Mouse (Mus musculus) lung, postnatal 14 days (tissue): ENCODE results near the gene Cops6.
A peak's percentile ranks its signal among the peaks of the same experiment; 100 is the strongest.

ENCODE experiments used
- DNase-seq: peaks from one replicate; pipeline ENCODE4 v3.0.0; 2021

Cops6 gene

GRCm38 (mm10) chr5:138160842-138161665, at the start of gene Cops6:
Cops6 (plus strand) TSS chr5:138161071.
- peak; percentile 95 for DNase-seq

GRCm38 (mm10) chr5:138116255-138117198, 44.3 kb upstream of the Cops6 start, which contains the start of gene Zscan21:
Zscan21 (plus strand) TSS chr5:138116903.
- peak; percentile 90 for DNase-seq

GRCm38 (mm10) chr5:138117199-138118015, 43.5 kb upstream of the Cops6 start:
- no peak for DNase-seq

GRCm38 (mm10) chr5:138118041-138118440, 42.8 kb upstream of the Cops6 start:
- DNase-seq = no peak

DNA sequence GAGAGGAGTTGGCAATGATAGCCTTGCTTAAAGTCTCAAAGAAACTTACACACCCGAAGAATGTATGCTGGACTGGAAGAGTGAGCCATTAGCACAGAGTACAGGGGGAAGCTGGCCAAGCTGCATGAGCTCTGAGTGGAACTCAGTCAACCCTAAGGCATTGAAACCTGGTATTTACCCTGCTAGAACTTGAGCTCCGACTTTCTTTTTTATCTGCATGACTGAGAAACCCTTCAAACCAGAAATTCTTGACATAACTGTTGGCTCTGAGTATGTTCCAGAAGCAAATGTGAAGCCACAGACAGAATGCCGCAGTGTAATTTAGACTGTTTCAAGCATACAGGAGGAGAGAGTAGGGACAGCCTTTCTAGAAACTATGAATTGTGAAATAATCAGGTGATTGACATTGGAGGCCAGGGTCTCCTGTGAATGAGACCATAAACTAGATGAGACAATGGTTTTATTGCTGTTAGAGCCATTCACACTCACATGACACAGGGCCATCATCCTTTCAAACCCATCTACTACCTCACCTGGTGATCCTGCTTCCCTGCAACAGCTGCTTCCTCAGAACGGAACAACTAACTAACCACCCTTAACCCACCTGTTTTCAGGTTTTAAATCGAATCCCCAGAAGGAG, 28.3 kb upstream of the Cops6 start:
- DNase-seq = no peak

DNA sequence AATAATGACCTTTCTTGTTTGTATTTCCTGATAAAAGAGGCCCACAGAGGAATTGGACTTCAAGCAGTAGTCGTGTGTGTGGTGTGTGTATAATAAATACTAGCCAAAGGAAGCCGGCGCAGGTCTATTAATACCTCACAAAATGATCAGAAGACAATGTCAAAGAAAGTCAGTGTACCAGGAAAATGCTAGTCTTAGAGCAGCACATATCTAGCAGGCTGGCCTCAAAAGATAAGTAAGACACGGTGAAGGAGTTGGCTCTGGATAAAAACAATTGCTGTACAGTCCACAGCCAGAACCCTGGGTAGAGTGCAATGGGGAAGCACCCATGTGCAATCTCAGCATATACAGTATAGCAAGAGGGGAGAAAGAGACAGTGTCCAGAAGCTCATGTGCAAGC, 23.6 kb upstream of the Cops6 start:
- no peak for DNase-seq

DNA sequence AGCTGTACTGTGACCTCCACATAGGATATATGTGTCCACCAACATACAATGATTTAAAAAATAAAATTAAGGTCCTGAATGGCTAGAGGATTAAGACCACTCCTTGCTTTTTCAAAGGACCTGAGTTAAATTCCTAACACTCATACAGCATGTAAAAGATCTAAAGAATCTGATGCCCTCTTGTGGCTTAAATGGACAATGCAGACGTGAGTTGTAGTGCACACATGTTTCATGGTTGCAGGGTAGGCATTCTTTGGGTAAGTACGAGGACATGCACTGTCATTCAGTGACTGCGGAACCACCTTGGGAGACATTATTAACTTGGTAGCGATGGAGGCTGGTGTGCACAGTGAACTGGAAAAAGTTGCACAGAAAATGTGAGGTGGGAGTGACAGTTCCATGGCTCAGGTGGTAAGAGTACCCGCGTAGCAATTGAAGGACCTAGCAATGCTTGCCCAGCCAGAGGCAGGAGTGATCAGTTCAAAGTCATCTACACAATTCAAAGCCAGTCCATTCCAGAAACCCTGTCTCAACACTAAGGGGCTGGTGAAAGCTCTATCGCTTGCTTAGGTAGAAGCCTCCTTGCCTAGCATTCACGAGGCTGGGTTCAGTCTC, 22.8 kb upstream of the Cops6 start:
- peak; percentile 54 for DNase-seq

DNA sequence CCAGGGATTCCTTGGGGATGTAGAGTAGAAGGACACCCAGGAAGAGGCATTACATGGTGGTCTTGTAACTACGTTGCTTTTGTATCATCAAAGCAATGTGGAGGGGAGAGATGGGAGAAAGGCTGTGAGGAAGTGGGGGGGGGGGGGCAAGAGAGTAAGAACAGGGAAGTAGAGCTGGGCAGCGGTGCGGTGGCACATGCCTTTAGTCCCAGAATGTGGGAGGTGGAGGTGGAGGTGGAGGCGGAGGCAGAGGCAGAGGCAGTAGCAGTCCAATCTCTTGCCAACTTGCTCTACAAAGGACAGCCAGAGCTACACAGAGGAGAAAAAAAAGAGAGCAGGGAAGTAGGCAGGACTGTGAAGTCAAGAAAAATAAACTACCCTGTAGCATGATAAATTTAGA, 22.3 kb upstream of the Cops6 start:
- DNase-seq = no peak

GRCm38 (mm10) chr5:138154390-138154789, 6.5 kb upstream of the Cops6 start:
- DNase-seq = no peak

DNA sequence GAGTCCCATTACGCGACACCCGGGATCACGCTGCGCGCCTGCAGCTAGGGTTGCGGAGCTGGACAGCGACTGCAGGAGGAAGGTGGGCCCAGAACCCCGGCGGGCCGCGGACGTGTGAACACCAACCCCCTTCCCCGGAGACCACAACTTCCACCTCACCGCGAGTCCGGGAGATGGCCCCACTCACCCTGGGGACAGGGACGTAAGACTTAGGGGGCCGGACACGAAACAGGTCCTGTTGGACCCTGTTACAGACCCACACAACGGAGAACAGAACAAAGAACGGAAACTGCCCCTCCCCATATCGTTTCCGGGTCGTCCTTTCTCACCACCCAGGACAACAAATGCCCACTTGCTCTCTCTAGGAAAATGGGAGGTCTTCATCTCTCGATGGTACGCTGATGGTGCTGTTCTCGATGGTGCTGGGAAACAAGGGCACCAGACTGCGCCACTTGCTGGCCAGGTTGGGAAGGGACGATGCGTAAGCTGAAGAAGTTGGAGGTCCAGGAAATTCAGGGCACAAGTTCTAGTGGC, 5.4 kb upstream of the Cops6 start, which contains the start of gene Zfp113:
Zfp113 (minus strand) TSS at position 302 of the 534 bp plus-strand sequence.
- DNase-seq = peak; percentile 86

DNA sequence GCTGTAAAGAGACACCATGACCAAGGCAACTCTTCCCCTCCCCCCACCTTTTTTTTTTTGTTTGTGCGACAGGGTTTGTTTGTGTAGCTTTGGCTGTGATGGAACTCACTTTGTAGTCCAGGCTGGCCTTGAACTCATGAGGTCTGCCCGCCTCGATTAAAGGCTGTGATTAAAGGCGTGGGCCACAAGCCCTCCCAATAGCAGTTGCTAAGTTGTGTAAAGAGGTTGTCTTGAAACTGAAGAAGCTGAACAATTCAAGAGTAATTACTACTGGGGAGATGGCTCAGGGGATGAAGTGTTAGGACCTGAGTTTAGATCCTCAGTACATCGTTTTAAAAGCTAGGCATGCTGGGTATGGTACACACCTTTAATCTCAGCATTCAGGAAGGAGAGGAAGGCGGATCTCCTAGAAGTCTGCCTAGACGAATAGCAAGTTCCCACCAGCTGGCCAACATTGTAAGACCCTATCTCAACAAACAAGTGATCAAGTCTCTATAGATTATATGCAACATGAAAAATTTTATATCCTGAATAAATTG, 578 bp upstream of the Cops6 start:
- DNase-seq = no peak

DNA sequence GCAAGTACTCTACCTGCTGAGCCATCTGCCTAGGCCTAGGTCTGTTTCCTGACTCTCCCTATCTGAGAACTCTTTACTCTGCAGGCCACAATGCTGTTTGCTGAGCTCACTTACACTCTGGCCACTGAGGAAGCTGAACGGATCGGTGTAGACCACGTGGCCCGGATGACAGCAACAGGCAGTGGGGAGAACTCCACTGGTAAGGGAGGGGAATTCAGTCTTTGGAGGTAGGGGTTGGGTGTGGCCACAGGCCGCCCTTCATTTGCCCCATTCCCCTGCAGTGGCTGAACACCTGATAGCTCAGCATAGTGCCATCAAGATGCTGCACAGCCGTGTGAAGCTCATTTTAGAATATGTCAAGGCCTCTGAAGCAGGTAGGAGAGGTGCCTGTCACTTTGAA, 2.2 kb downstream of the Cops6 start:
- no peak for DNase-seq

DNA sequence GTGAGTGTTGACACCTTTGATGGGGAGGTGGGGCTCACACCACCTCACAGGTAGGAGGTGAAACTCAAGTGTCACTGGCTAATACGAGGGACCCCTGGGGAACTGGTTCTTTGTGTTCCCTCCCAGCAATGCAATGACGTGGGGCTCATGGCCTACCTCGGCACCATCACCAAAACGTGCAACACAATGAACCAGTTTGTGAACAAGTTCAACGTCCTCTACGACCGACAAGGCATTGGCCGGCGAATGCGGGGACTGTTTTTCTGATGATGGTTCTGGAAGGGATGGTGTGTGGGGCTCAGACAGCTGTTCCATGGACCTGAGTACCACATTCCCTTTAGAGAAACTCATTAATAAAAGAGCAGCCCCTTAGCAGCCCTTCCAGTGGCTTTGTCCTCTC, 2.7 kb downstream of the Cops6 start:
- DNase-seq = no peak

DNA sequence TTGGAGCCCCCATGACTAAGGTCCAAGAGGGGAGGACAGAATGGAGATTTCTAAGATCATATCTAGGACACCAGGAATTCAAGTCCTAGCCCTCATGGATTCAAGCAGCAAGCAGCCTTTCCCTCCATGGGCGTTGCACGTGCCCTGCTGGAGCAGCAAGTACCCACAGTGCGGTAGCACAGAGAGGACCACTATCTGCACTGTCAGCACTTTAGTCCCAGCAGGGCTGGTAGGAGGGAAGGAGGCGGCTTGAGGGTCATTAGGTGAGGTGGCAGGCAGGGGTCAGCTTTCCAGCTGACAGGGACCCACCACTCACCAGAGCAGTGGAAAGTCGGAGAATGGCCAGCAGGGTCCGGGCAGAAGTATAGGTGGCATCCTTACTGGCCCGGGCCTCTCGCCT, 4.7 kb downstream of the Cops6 start:
- no peak for DNase-seq

- DNase-seq = peak; percentile 98
Measured at GRCm38 (mm10) chr5:138170936-138171561, 10.2 kb downstream of the Cops6 start.

- DNase-seq = peak; percentile 99
Measured at GRCm38 (mm10) chr5:138171695-138172491, 11.0 kb downstream of the Cops6 start, which contains the start of the genes Ap4m1 and Mcm7. Ap4m1 (plus strand) TSS chr5:138172002. Mcm7 (minus strand) TSS chr5:138172422.

GRCm38 (mm10) chr5:138173217-138173616, 12.3 kb downstream of the Cops6 start:
- no peak for DNase-seq

DNA sequence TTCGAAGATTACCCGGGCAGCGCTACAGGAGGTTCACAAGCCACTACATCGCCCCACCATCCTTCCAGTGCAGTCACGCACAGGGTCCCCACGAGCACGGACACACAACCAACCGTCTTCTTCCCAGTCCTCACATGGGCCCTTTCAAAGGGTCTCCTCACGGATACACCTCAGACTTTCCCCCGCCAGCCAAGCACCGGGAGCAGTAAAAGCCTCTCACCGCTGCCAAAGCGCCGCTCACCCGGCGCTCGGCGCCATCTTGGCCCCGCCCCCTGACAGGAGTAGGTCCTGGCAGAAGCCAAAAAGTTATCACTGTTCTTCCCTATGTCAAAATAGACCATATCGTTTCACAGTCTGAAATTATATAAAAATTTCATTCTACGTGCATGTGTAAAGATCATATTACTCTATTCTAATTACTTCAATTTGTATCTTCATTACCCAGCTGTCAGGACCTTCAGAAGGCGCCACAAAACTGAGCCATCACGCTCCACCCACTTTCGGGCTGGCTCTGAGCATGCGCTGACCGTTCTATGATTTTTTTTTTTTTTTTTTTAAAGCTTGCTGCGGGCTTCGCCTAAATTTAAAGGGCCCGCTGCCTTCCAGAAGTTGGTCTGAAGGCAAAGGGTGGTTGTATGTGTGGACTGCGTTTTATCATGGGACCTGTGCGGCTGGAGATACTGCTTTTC, 26.2 kb downstream of the Cops6 start, which contains the start of the genes Taf6 and Cnpy4:
Taf6 (minus strand) TSS at position 502 of the 689 bp plus-strand sequence.
Cnpy4 (plus strand) TSS at position 536 of the 689 bp plus-strand sequence.
- peak; percentile 87 for DNase-seq
